Comparison of ENCODE assay signal across 17 mouse cellular contexts in the genomic region with DNA sequence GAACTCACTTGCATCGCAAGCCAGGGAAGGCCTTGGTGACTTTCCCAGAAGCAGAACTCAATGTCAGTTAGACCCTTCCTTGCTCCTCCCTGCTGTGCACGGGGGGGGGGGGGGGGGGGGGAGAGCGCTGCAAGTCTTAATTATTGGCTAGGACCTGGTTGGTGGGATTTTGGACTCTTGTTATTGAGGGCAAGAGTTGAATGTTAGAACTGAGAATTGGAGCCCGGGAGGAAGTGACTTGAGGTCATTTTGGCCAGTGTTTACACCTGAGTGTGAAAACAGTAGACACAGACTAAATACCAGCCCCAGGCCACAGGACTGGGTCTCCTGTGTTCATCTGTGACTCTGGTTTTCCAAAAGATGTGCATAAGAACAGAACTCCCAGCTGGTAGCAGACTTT.
"Had no signal": no experiment of that assay in that cellular context is flagged by ENCODE, and none has a peak within 500 bp of the region (broad histone marks: within the 10 kb centered on the region; RNA-seq: fewer than 3 reads in every experiment).

No protein-coding gene starts in this region.

- H3K27ac ChIP-seq: hindbrain, embryonic 14.5 days; liver, embryonic 13.5 days; macrophage; midbrain, embryonic 15.5 days; neural tube, embryonic 12.5 days; stomach, embryonic 15.5 days had no signal

- H3K27me3 ChIP-seq: limb, embryonic 13.5 days; liver, embryonic 13.5 days; midbrain, embryonic 15.5 days; neural tube, embryonic 12.5 days; stomach, embryonic 15.5 days had no signal

- H3K36me3 ChIP-seq: limb, embryonic 13.5 days; liver, embryonic 13.5 days; midbrain, embryonic 15.5 days; neural tube, embryonic 12.5 days; stomach, embryonic 15.5 days had no signal

- H3K4me1 ChIP-seq: liver, embryonic 13.5 days; megakaryocyte, embryonic 14.5 days; neural tube, embryonic 12.5 days; stomach, embryonic 15.5 days had no signal

- H3K4me2 ChIP-seq: hindbrain, embryonic 14.5 days; liver, embryonic 13.5 days; midbrain, embryonic 11.5 days; midbrain, embryonic 15.5 days; neural tube, embryonic 12.5 days; stomach, embryonic 15.5 days had no signal

- ATAC-seq: intestine, embryonic 16.5 days; liver, postnatal 0 days; lung, postnatal 0 days; midbrain, embryonic 15.5 days had no signal

- H3K9me3 ChIP-seq: limb, embryonic 13.5 days; liver, embryonic 13.5 days; megakaryocyte, embryonic 14.5 days; midbrain, embryonic 15.5 days; neural tube, embryonic 12.5 days; stomach, embryonic 15.5 days had no signal

- H3K4me3 ChIP-seq: limb, embryonic 13.5 days; liver, embryonic 13.5 days; megakaryocyte, embryonic 14.5 days; midbrain, embryonic 15.5 days; neural tube, embryonic 12.5 days; stomach, embryonic 15.5 days had no signal

- H3K9ac ChIP-seq: hindbrain, embryonic 14.5 days; limb, embryonic 13.5 days; liver, embryonic 13.5 days; liver, postnatal 0 days; midbrain, embryonic 15.5 days; neural tube, embryonic 12.5 days; stomach, embryonic 15.5 days had no signal

- DNase-seq: layer of hippocampus, postnatal 36 days; liver, embryonic 13.5 days; liver, postnatal 0 days; right cerebral cortex, postnatal 4 days; spleen, adult 18-20 months; thymus, adult 2 months; thymus, postnatal 25 days had no signal
